Mouse (Mus musculus): ENCODE measurements around the gene Epor.

The Epor gene

GRCm38 (mm10) chr9:21968883-21969282 is 5.6 kb upstream of the Epor start:
- no peak for DNase-seq (ENCODE audit: low read depth, low spot score)

GRCm38 (mm10) chr9:21962416-21963059 is 768 bp downstream of the Epor start:
- DNase-seq (ENCODE audit: low read depth, low spot score) = peak; percentile 75

GRCm38 (mm10) chr9:21962010-21962409 is 1.3 kb downstream of the Epor start:
- no peak for DNase-seq (ENCODE audit: low read depth, low spot score)

GRCm38 (mm10) chr9:21961366-21961980 is 1.8 kb downstream of the Epor start:
- DNase-seq (ENCODE audit: low read depth, low spot score) = no peak

DNA sequence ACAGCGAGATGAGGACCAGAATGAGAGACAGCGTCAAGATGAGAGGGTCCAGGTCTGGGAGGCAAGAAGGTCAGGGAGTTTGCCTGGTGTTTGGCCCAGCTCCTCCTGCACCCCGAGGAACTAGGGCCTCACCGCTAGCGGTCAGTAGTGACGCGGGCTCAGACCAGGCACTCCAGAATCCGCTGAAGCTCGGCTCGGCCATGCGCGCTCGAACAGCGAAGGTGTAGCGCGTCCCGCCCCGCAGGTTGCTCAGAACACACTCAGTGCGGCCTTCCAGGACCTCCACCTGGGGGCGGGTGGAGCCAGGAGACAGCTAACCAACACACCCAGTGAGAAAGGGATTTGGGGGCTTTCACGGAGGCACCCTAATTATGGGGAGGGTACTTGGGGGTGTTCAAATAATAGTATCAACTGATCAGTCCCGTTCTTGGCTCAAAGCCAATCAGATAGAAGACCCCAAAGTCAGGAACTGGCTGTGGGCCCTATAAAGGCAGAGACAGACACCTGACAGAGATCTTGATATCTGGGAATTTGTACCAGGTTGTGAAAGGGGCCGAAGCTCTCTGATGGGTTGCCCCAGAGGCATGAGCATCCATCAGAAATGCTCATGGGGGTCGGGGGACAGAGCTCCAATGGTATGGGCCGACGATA is 2.6 kb downstream of the Epor start:
- no peak for DNase-seq (ENCODE audit: low read depth, low spot score)

- no peak for DNase-seq (ENCODE audit: low read depth, low spot score)
These were observed 3.2 kb downstream of the Epor start for GRCm38 (mm10) chr9:21960135-21960534.

DNA sequence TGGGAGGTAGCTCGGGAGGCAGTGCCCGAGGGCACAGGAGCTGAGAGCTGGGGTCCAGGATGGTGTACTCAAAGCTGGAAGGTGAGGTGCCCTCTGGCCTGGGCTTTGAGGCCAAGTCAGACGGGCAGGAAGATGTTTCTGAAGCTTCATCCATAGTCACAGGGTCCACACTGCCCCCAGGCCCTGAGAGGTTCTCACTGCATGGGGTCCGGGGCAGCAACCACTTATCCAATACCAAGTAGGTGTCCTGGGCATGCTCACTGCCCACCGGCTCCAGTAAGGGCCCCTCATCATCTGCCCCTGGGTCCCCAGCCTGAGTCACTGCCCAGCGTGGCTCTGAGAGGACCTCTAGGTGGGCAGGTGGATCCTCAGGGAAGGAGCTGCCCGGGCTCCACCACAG is 4.1 kb downstream of the Epor start:
- DNase-seq (ENCODE audit: low read depth, low spot score) = no peak

DNA sequence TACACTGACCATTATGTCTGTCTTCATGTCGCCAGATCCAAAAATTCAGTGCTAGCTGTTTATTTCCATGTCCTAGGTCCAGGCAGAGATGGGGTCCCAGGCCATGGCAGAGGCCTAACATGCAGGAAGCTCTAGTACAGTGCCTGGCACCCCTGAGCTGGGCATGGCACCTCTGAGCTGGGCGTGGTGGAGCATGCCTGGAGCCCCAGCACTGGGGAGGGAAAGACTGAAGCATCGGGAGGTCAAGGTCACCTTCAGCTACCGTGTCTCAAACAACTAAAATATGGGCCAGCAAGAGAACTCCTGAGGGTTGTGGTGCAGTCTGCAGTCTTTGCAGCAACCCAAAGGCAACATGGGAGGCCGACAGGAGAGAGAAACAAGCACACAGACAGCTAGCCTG is 4.9 kb downstream of the Epor start:
- DNase-seq (ENCODE audit: low read depth, low spot score) = no peak

DNA sequence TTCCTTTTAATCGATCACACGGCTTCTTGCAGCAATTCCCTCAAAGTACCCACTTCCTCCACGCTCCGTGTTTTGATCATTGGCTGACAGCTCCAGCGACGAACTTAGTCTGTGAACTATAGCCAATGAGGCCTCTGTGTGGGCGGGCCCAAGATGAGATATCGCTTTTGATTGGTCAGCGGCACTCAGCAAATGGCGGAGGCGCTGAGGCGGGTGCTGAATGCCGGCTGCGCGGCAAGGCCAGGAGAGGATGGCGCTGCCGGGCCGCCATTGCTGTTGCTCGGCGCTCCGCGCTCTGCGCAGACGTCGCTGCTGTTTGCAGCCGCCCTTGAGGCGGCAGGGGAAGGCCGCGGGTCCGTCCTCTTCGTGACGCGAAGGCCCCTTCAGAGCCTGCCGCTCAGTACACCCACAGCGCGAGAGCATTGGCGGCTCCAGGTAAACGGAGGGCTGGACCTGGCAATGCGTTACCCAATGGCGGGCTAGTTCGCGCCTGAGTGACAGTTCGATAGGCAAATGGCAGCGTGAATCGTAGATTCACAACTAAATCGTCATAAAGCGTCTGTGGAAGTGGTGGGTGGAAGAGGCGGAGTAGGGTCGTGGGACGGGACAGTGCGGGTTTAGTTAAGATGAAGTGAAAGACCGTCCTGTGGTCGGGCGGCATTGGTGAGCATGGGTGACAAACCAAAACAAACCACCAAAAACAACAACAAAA is 7.6 kb downstream of the Epor start, which contains the start of gene Swsap1:
TSS of gene Swsap1 (plus strand) at position 186 of the 712 bp plus-strand sequence.
- DNase-seq (ENCODE audit: low read depth, low spot score) = peak; percentile 99

DNA sequence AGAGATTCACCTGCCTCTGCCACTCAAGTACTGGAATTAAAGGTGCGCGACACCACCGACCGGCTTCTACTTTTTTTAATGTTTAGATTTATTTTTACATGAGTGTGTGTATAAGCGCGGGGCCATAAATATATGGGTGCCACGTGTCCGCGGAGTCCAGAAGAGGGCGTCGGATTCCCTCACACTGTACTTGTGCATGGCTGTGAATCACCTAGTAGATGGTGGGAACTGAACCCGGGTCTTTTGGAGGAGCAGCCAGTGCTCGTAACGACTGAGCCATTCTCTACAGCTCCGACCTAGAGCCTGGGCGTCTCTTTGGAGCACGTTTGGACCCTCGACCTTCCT is 8.1 kb downstream of the Epor start:
- DNase-seq (ENCODE audit: low read depth, low spot score) = no peak

DNA sequence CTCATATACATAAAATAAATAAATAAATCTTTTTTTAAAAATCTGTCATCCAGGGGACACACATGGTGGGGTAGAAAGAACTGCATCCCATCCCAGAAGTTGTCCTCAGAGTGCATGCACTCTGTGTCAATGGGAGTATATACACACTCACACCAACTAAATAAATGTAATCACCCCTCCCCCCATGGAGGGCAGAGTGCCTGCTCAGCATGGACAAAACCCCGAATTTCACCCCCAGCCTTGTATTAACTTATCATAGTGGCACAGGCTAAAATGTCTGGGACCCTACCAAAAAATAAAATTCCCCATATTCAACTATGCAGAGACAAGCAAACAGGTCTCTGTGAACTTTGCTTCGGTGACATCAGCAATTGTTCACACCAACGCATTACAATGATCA is 8.7 kb downstream of the Epor start:
- DNase-seq (ENCODE audit: low read depth, low spot score) = no peak

GRCm38 (mm10) chr9:21953600-21953999 is 9.7 kb downstream of the Epor start:
- DNase-seq (ENCODE audit: low read depth, low spot score) = peak; percentile 91

GRCm38 (mm10) chr9:21951977-21952376 is 11.3 kb downstream of the Epor start:
- DNase-seq (ENCODE audit: low read depth, low spot score) = no peak

GRCm38 (mm10) chr9:21950322-21950721 is 13.0 kb downstream of the Epor start:
- DNase-seq (ENCODE audit: low read depth, low spot score) = no peak

DNA sequence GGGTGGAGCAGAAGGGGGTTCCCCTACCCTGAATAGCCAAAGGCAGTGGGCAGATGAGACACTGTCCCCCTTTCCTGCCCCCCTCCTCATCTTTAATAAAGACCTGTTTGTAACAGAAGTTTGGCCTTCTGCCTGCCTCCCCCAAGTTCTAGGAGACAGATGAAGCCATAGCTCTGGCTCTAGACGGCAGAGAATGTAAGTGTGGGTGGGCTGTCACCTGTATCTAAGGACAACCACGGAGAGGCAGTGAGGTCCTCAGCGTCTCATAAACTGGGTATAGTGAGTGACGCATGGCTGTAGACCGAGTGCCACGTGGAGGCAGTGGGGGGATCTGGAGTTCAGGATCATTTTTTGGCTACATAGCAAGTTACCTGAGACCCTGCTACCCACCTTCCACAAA is 14.5 kb downstream of the Epor start:
- DNase-seq (ENCODE audit: low read depth, low spot score) = no peak

DNA sequence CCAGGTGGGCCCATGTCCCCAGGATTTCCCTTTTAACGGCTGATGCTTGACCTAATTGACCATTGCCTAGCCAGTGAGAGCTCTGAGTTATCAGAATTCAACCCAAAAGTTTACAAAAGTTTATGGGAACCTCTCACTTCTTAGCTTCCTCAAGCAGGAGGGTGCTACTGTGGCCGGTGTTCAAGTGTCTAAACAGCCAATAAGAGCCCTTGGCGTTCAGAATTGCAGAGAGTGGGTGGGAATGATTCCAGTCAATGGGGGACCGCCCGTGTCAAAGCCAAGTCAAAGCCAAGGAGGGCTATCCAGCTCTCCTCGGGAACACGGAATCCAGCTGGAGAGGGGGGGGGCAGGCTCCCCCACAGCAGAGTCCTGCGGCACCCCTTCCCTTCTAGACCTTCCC is 15.2 kb downstream of the Epor start:
- no peak for DNase-seq (ENCODE audit: low read depth, low spot score)

DNA sequence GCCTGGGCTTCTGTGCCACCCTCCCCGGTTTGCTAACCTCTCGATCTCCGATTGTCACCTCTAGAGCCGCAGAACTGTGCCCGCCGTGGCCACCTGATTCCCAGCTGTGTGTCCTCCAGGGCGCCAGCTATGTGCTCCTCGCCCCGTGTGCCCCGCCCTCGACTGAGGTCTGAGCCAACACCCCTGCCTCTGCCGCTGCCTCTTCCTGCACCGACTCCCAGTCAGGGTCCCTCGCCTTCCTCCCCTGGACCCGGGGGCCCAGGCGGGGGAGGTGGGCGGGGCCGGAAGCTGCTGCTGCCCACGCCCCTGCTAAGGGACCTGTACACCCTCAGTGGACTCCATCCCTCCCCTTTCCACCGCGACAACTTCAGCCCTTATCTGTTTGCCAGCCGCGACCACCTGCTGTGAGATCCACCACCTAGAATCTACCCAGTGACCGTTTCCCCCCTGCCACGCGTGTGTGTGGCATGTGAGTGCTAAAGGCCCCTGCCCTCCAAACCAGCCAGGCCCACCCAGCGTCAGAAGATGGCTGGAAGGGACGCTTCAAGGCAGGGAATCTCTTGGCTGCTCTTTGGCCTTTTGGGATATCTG is 15.7 kb downstream of the Epor start:
- no peak for DNase-seq (ENCODE audit: low read depth, low spot score)

DNA sequence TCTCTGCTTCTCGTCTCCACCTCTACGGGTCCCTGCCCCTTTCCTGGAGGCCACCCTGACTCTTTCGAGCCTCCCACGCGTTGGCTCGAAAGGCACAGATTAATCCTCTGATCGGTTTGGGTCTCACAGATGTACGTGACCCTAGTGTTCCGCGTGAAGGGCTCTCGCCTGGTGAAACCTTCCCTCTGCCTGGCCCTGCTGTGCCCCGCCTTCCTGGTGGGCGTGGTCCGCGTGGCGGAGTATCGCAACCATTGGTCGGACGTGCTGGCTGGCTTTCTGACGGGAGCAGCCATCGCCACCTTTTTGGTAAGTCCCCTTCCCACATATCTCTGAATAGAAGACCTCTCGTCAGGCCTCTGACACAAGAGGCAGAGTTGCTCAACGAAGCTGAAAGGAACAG is 19.0 kb downstream of the Epor start:
- DNase-seq (ENCODE audit: low read depth, low spot score) = no peak

DNA sequence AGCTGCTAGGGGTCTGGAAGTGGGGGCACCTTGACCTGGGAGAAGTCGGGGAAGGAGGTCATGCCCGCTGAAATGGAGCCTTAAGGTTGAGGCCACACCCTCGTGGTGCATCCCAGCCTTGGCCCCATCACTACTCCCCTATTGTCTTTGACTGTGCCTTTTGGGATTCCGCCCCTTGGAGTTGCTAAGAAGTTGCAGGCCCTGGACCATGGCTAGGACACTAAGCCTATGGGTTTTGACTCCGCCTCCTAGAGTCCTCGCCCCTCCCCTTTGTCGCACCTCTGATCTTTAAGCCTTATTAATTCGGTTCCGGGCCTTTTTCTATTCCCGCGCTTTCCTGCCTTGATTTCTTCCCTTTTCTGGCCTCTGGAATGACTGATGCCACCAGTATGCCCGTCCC is 19.7 kb downstream of the Epor start:
- DNase-seq (ENCODE audit: low read depth, low spot score) = no peak

- no peak for DNase-seq (ENCODE audit: low read depth, low spot score)
These were observed 20.3 kb downstream of the Epor start for GRCm38 (mm10) chr9:21943046-21943445.

DNA sequence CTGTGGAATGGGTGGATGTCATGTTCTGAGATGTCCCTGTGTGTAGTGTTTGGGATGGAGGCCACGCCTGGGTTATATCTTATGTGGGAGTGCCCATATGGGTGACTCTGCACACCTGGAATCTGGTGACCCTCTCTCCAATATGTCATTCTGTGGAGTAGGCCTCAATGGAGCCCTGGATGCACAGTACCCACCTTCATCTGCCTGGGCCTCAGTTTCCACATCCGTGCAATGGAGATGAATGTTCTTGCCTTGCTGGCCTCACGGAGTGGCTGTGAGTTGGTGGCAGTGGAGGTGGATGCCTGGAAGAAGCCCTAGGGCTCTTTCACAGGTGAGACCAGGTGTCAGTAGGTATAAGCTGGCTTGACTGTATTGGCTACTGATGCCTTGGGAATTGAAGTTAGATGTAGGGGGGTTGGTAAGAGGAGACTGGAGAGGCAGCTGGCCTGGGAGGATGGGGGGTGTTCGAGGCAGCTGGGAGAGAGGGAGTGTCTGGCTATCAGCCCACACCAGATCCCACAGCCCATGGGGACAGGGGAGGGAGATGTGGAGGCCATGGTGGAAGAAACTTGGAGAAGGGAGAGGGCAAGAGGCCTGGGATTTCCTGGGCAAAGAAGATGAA is 25.0 kb downstream of the Epor start:
- DNase-seq (ENCODE audit: low read depth, low spot score) = no peak

DNA sequence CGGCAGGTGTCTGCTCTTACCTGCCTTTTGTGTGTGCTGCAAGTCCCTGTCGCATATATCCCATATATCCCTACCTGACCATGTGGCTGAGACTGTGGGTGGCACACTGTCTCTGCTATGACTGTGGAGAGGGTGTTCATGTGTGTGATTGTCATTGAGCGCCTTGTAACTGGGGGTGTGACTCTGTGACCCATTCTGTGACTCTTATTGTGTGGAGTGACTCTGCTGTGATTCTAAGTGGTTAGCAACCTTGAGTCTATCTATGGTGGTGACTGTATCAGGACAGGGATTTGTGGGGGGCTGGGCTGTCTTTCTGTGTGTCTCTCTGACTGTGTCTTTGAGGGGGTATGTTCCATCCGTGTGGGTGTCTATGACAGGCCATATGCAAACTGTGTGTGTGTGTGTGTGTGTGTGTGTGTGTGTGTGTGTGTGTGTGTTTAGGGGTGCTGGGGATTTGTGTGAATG is 25.6 kb downstream of the Epor start:
- DNase-seq (ENCODE audit: low read depth, low spot score) = no peak

All from telencephalon, adult 2 months (tissue).